Comparison of ENCODE assay signal across 21 mouse cellular contexts in the genomic region with DNA sequence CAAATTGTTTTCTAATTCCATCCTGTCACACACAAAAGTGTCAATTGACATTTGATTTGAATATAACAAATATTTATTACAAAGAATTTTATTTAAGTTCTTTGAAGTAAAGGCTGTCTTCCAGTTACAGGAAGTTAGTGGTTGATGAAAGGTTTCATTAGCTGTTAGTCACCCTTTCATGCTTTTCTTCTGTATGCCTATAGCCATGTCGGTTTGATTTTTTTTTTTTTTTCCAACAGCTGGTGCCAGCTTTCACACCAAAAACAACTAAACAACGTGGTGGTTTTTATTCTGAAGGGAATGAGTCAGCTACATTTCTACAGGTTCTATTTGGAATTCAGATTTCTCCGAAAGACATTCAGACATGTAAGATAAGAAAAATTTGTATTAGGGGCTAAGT. TPM values are rescaled to one million over a fixed set of nuclear protein-coding genes. Genes with fewer than 3 reads are reported as not detected.
DNase-seq lines count a peak whose midpoint lies in the region; ATAC-seq lines count a peak whose summit lies in the region.
"Had no signal": no experiment of that assay in that cellular context is flagged by ENCODE, and none has a peak within 500 bp of the region (broad histone marks: within the 10 kb centered on the region; RNA-seq: fewer than 3 reads in every experiment).

No protein-coding gene starts in this region.

- ATAC-seq in CD4-positive, CD25-positive, alpha-beta regulatory T cell, adult 4 months, result peak; percentile 86
- peak; percentile 96 for ATAC-seq in inflammation-experienced regulatory T-cells, adult 6 months
- ATAC-seq: forebrain, embryonic 14.5 days; forebrain, postnatal 0 days; intestine, embryonic 16.5 days had no signal

- peak; percentile 81 for DNase-seq in 416B (ENCODE audit: low read depth)
- DNase-seq in urinary bladder, adult 18-20 months (ENCODE audit: low spot score in 2 of 2), result no peak
- DNase-seq in lung, postnatal 10 days, result no peak
- DNase-seq in layer of hippocampus, postnatal 25 days (ENCODE audit: extremely low spot score in 1 of 2, low spot score in 1 of 2), result no peak
- DNase-seq: adrenal gland, postnatal 10 days; cerebellum, adult 18-20 months; cerebellum, adult 9-10 months; cerebellum, postnatal 14 days; forebrain, postnatal 0 days; gastrocnemius, adult 2 months; gastrocnemius, postnatal 14 days; heart, adult 11 months had no signal

RNA-seq across cellular contexts. Expression of a gene that starts 7.1 kb away (rescaled TPM):
- polyA plus RNA-seq in CD4-positive, CD25-positive, alpha-beta regulatory T cell, adult 4 months (2017; shearing (Covaris generic)), result 10 to 100 TPM; 10.5 to 10.9 TPM
- polyA plus RNA-seq in inflammation-experienced regulatory T-cells, adult 6 months (2017; shearing (Covaris generic)), result 10 to 100 TPM in 1 of 3 experiments, 1 to 10 TPM in 2; 7.2 to 14.3 (median 8.1) TPM
- total RNA-seq in layer of hippocampus, postnatal 25 days (2021), result 1 to 10 TPM; 8.4 to 8.8 TPM

RNA-seq across cellular contexts. Expression of a gene that starts 7.2 kb away (rescaled TPM):
- 10 to 100 TPM; 46.4 to 47.2 TPM for polyA plus RNA-seq in CD4-positive, CD25-positive, alpha-beta regulatory T cell, adult 4 months (2017; shearing (Covaris generic))
- polyA plus RNA-seq in inflammation-experienced regulatory T-cells, adult 6 months (2017; shearing (Covaris generic)), result 10 to 100 TPM; 32.0 to 39.9 (median 33.8) TPM
- total RNA-seq in layer of hippocampus, postnatal 25 days (2021), result 1 to 10 TPM; 2.9 to 3.0 TPM

RNA-seq across cellular contexts. Expression of a gene that starts 40.3 kb away (rescaled TPM):
- polyA plus RNA-seq in CD4-positive, CD25-positive, alpha-beta regulatory T cell, adult 4 months (2017; shearing (Covaris generic)), result under 1 TPM in 1 of 2 experiments, not detected in 1; 0.09 TPM
- not detected for polyA plus RNA-seq in inflammation-experienced regulatory T-cells, adult 6 months (2017; shearing (Covaris generic))
- not detected for total RNA-seq in layer of hippocampus, postnatal 25 days (2021)
- total RNA-seq: ES-E14; gastrocnemius, postnatal 14 days; gastrocnemius, postnatal 4 days; hematopoietic stem cell, adult 5-6 weeks had no signal
- polyA plus RNA-seq: forebrain, embryonic 14.5 days; forebrain, postnatal 0 days; heart, postnatal 0 days; hindbrain, embryonic 15.5 days had no signal
